Mouse (Mus musculus) MEL (cell line): ENCODE measurements around the gene Fcrla.
"Not testable (repeated sequence)": the region's sequence is repeated elsewhere in the genome, so short reads cannot be mapped to it uniquely, and the experiment has no call there.

Experiments used
- CHD2 ChIP-seq: IDR thresholded peaks from 2 replicates; pipeline ENCODE4 v1.6.1; 2011; ENCODE audit warnings: low read length, improper control_type of control experiment
- CTCF ChIP-seq, 3 experiments: IDR thresholded peaks in 2 of 3; conservative IDR thresholded peaks in 1 of 3; 2 replicates each; pipeline ENCODE4 v1.5.1; 2011 to 2012; ENCODE audit warnings: low read length in 3 of 3, low read depth in 2 of 3, mild to moderate bottlenecking in 2 of 3, improper control_type of control experiment in 1 of 3, inconsistent platforms in 1 of 3, mixed read lengths in 1 of 3, moderate library complexity in 1 of 3; ENCODE audit not compliant: control insufficient read depth in 1 of 3, insufficient read depth in 1 of 3, poor library complexity in 1 of 3, severe bottlenecking in 1 of 3
- GATA1 ChIP-seq: IDR thresholded peaks from 2 replicates; pipeline ENCODE4 v1.6.1; 2011; ENCODE audit warnings: low read depth, low read length, improper control_type of control experiment
- MAX ChIP-seq: IDR thresholded peaks from 2 replicates; pipeline ENCODE4 v1.6.1; 2011; ENCODE audit warnings: low read length, improper control_type of control experiment
- POLR2A ChIP-seq, 2 experiments: IDR thresholded peaks; 2 replicates each; pipeline ENCODE4 v1.6.1; 2011 to 2012; ENCODE audit warnings: low read length in 2 of 2, mild to moderate bottlenecking in 2 of 2, control low read depth in 1 of 2, improper control_type of control experiment in 1 of 2, low read depth in 1 of 2, moderate library complexity in 1 of 2; ENCODE audit not compliant: control insufficient read depth in 1 of 2, insufficient read depth in 1 of 2, poor library complexity in 1 of 2
- RAD21 ChIP-seq: IDR thresholded peaks from 2 replicates; pipeline ENCODE4 v1.6.1; 2011; ENCODE audit warnings: mild to moderate bottlenecking, low read depth, low read length, improper control_type of control experiment
- USF1 ChIP-seq: IDR thresholded peaks from 2 replicates; pipeline ENCODE4 v1.6.1; 2014; ENCODE audit warnings: low read depth, mild to moderate bottlenecking, inconsistent platforms, low read length, improper control_type of control experiment, moderate library complexity
- ZC3H11A ChIP-seq: IDR thresholded peaks from 2 replicates; pipeline ENCODE4 v1.6.1; 2012; ENCODE audit warnings: low read depth, mild to moderate bottlenecking, inconsistent platforms, low read length, improper control_type of control experiment
- ZNF384 ChIP-seq: IDR thresholded peaks from 2 replicates; pipeline ENCODE4 v1.6.1; 2012; ENCODE audit warnings: low read depth, mild to moderate bottlenecking, inconsistent platforms, low read length, improper control_type of control experiment

GRCm38 (mm10) chr1:170944151-170944550 lies 16.8 kb upstream of the Fcrla start:
- TF ChIP-seq GATA1; ZNF384; CTCF (IDR thresholded peaks at IDR 0.05 in 2 of 3, conservative IDR thresholded peaks at IDR 0.05 in 1 of 3; ENCODE audit: control insufficient read depth in 1 of 3, insufficient read depth in 1 of 3, low read depth in 2 of 3, low read length in 3 of 3, poor library complexity in 1 of 3, severe bottlenecking in 1 of 3); USF1; ZC3H11A; MAX; CHD2; POLR2A (IDR thresholded peaks at IDR 0.05; ENCODE audit: control insufficient read depth in 1 of 2, insufficient read depth in 1 of 2, low read depth in 1 of 2, low read length in 2 of 2, poor library complexity in 1 of 2); RAD21: not testable (repeated sequence)
